Mouse (Mus musculus) fibroblast of lung, adult 2 months (primary cell): ENCODE data around the gene Aak1.

ENCODE experiments used
- DNase-seq: peaks from one replicate; pipeline ENCODE4 v3.0.0-alpha.2; 2011; ENCODE audit warnings: low read depth

Aak1 gene

GRCm38 (mm10) chr6:86848915-86849644 is at the start of gene Aak1:
Aak1 (plus strand) TSS chr6:86849517.
- peak; percentile 62 for DNase-seq

- DNase-seq: no peak
Measured at GRCm38 (mm10) chr6:86800467-86800866, 48.9 kb upstream of the Aak1 start.

- no peak for DNase-seq
Measured at GRCm38 (mm10) chr6:86801431-86801830, 47.9 kb upstream of the Aak1 start.

- no peak for DNase-seq
Measured at GRCm38 (mm10) chr6:86804646-86805045, 44.7 kb upstream of the Aak1 start.

GRCm38 (mm10) chr6:86806455-86807086 is 42.7 kb upstream of the Aak1 start:
- no peak for DNase-seq

GRCm38 (mm10) chr6:86812919-86813318 is 36.4 kb upstream of the Aak1 start:
- no peak for DNase-seq

- no peak for DNase-seq
Measured at GRCm38 (mm10) chr6:86813341-86813740, 36.0 kb upstream of the Aak1 start.

GRCm38 (mm10) chr6:86814926-86815325 is 34.4 kb upstream of the Aak1 start:
- no peak for DNase-seq

GRCm38 (mm10) chr6:86815436-86815835 is 33.9 kb upstream of the Aak1 start:
- no peak for DNase-seq

GRCm38 (mm10) chr6:86816586-86816985 is 32.7 kb upstream of the Aak1 start:
- DNase-seq: no peak

GRCm38 (mm10) chr6:86818914-86819313 is 30.4 kb upstream of the Aak1 start:
- no peak for DNase-seq

GRCm38 (mm10) chr6:86819926-86820325 is 29.4 kb upstream of the Aak1 start:
- no peak for DNase-seq

- no peak for DNase-seq
Measured at GRCm38 (mm10) chr6:86820690-86821089, 28.6 kb upstream of the Aak1 start.

GRCm38 (mm10) chr6:86822285-86823050 is 26.8 kb upstream of the Aak1 start:
- DNase-seq: no peak

GRCm38 (mm10) chr6:86823051-86823431 is 26.3 kb upstream of the Aak1 start:
- DNase-seq: no peak

- no peak for DNase-seq
Measured at GRCm38 (mm10) chr6:86823824-86824223, 25.5 kb upstream of the Aak1 start.

- no peak for DNase-seq
Measured at GRCm38 (mm10) chr6:86824401-86824800, 24.9 kb upstream of the Aak1 start.

GRCm38 (mm10) chr6:86827432-86827831 is 21.9 kb upstream of the Aak1 start:
- no peak for DNase-seq

GRCm38 (mm10) chr6:86829768-86830167 is 19.5 kb upstream of the Aak1 start:
- no peak for DNase-seq

- no peak for DNase-seq
Measured at GRCm38 (mm10) chr6:86830738-86831500, 18.4 kb upstream of the Aak1 start.

GRCm38 (mm10) chr6:86832802-86833502 is 16.4 kb upstream of the Aak1 start:
- DNase-seq: no peak

GRCm38 (mm10) chr6:86839089-86839488 is 10.2 kb upstream of the Aak1 start:
- no peak for DNase-seq
